Mouse (Mus musculus) testis, adult 2 months (tissue): ENCODE results near the gene Mfsd6. TPM values are rescaled to one million over a fixed set of nuclear protein-coding genes. Genes with fewer than 3 reads are reported as not detected.

Source experiments
- H3K27ac ChIP-seq: fragments of 200-500 bp; 2 replicates; pipeline ENCODE4 v1.5.1; 2012; ENCODE audit warnings: low read depth, low read length; ENCODE audit not compliant: control insufficient read depth, insufficient read depth
- H3K27me3 ChIP-seq: fragments of 200-500 bp; 2 replicates; pipeline ENCODE4 v1.6.1; 2012; ENCODE audit warnings: mild to moderate bottlenecking, low read length, moderate library complexity; ENCODE audit not compliant: control insufficient read depth, insufficient read depth
- H3K36me3 ChIP-seq: fragments of 200-500 bp; 2 replicates; pipeline ENCODE4 v1.6.1; 2012; ENCODE audit warnings: mild to moderate bottlenecking, low read length; ENCODE audit not compliant: control insufficient read depth, insufficient read depth
- H3K4me1 ChIP-seq: fragments of 200-500 bp; 2 replicates; pipeline ENCODE4 v1.6.1; 2012; ENCODE audit warnings: low read length; ENCODE audit not compliant: control insufficient read depth, insufficient read depth
- H3K4me3 ChIP-seq: fragments of 200-500 bp; 2 replicates; pipeline ENCODE4 v1.5.1; 2012; ENCODE audit warnings: low read depth, mild to moderate bottlenecking, low read length, moderate library complexity, mixed read lengths; ENCODE audit not compliant: control insufficient read depth
- CTCF ChIP-seq: fragments of 200-500 bp; IDR thresholded peaks from 2 replicates; pipeline ENCODE4 v1.5.1; 2012; ENCODE audit warnings: low read depth, mild to moderate bottlenecking, inconsistent platforms, low read length, moderate library complexity; ENCODE audit not compliant: control insufficient read depth, insufficient read depth, insufficient replicate concordance
- POLR2A ChIP-seq: fragments of 200-500 bp; IDR thresholded peaks from 2 replicates; pipeline ENCODE4 v1.6.1; 2012; ENCODE audit warnings: low read depth, mild to moderate bottlenecking, inconsistent platforms, low read length, moderate library complexity; ENCODE audit not compliant: control insufficient read depth
- polyA plus RNA-seq: library from polyadenylated mRNA; depleted of rRNA; stranded (reverse); fragments of >200 nt; gene quantifications from 2 replicates; pipeline ENCODE4 v1.2.3, GENCODE M21; 2012

The Mfsd6 gene
- polyA plus RNA-seq, 1 experiment: 3.6 TPM

GRCm38 (mm10) chr1:52635932-52636331, 91.3 kb downstream of the Mfsd6 start:
- TF ChIP-seq CTCF: no peak
- no peak for TF ChIP-seq POLR2A
- no peaks in the 10 kb centered on the region for H3K36me3 ChIP-seq

GRCm38 (mm10) chr1:52634251-52634650, 93.0 kb downstream of the Mfsd6 start:
- no peak for TF ChIP-seq CTCF
- no peak for TF ChIP-seq POLR2A
- H3K4me3 ChIP-seq: no peak overlapping the region
- no peaks in the 10 kb centered on the region for H3K36me3 ChIP-seq
- H3K27me3 ChIP-seq: no peaks in the 10 kb centered on the region
- H3K4me1 ChIP-seq: no peaks in the 10 kb centered on the region; the same call in 1 of the 2 replicates
- no peak overlapping the region for H3K27ac ChIP-seq

More at GRCm38 (mm10) chr1:52635932-52636331, 91.3 kb downstream of the Mfsd6 start:
- Histone ChIP-seq H3K4me1 (no peaks in the 10 kb centered on the region), H3K27ac (no peak overlapping the region), H3K4me3 (no peak overlapping the region), H3K27me3 (no peaks in the 10 kb centered on the region)

DNA sequence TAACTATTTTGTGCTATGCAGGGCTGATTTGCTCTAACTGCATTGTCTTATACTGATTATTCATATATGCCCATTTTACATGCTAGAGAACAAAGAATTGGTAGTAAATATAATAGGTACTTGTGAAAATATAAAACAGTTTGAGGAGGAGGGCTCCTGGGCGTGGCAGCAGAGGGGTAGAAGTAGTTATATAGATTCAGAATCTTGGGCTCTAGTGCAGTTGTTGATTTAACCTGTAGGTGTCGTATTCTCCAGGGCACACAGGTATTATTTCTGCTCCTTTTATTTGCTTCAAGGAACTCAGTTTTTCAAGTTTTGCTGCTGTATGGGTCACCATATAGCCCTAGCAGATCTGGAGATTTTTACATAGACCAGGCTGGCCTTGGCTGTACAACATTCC, 95.7 kb downstream of the Mfsd6 start:
- H3K36me3 ChIP-seq: no peaks in the 10 kb centered on the region
- no peaks in the 10 kb centered on the region; the same call in 1 of the 2 replicates for H3K4me1 ChIP-seq
- H3K27me3 ChIP-seq: no peaks in the 10 kb centered on the region
- H3K4me3 ChIP-seq: no peak overlapping the region
- H3K27ac ChIP-seq: no peak overlapping the region
- no peak for TF ChIP-seq POLR2A
- TF ChIP-seq CTCF: no peak

DNA sequence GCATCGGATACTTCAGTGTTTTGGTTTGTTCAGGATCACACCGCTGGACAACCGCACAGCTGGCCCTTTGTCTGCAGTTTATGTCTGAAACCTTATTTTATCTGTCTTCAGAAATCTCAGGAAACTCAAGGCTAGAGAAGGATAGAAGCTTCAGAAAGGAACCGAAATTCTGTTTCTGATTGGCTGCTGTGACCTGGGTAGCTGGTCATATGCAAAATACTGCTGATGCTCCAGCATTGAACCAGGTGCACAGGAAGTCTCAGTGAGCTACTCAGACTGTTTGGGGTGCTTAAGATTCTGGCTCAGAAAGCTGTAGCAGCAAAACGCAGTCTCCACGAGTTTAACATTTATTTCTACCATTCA, 96.3 kb downstream of the Mfsd6 start:
- H3K4me3 ChIP-seq: peak overlapping the region; percentile 95
- H3K4me1 ChIP-seq: no peaks in the 10 kb centered on the region; the same call in 1 of the 2 replicates
- no peaks in the 10 kb centered on the region for H3K36me3 ChIP-seq
- TF ChIP-seq CTCF: no peak
- TF ChIP-seq POLR2A: no peak
- H3K27me3 ChIP-seq: no peaks in the 10 kb centered on the region
- H3K27ac ChIP-seq: peak overlapping the region; percentile 61; the same call in 1 of the 2 replicates

DNA sequence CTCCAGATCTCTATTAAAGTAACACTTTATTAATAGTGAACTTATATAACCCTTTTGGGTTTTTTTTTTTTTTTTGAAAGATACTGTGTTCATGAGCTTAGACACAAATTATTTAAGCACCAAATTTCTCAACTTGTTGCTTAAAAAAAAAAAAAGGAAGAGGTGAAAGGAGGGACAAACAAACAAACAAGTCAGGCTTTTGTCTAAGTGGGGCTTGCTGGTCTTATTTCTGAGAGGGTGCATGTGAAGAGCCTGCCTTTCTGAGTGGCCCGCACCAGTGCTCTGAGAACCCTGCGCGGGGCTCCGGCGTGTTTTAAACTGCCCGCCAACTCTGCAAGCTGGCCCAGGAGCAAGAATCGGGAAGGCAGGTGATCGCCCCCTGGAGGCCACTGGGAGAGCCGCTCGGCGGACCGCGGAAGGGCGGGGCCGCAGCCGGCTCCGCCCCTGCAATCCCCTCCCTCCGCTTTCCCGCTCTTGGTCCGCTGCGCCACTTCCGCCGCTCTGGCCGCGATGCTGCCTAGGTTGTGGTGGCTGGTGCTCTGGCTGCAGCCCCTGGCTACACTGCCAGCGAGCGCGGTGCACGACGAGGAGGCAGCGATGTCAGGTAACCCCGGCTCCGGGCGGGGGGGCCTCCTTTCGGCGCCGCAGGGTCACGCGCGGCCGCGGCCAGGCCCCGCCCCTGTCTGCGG, 96.9 kb downstream of the Mfsd6 start, which contains the start of gene Nemp2:
TSS of gene Nemp2 (plus strand) at position 456 of the 689 bp plus-strand sequence.
- TF ChIP-seq CTCF: peak; percentile 72
- TF ChIP-seq POLR2A: no peak
- Histone ChIP-seq H3K27me3 (no peaks in the 10 kb centered on the region), H3K36me3 (no peaks in the 10 kb centered on the region), H3K27ac (peak within 1 kb of the TSS; percentile 61; the same call in 1 of the 2 replicates), H3K4me1 (no peaks in the 10 kb centered on the region; the same call in 1 of the 2 replicates), H3K4me3 (peak within 1 kb of the TSS; percentile 95)

GRCm38 (mm10) chr1:52620442-52620841, 106.8 kb downstream of the Mfsd6 start:
- no peaks in the 10 kb centered on the region for H3K36me3 ChIP-seq
- H3K4me1 ChIP-seq: no peaks in the 10 kb centered on the region
- no peak overlapping the region for H3K4me3 ChIP-seq
- H3K27ac ChIP-seq: no peak overlapping the region
- TF ChIP-seq POLR2A (no peak), CTCF (no peak)
- no peaks in the 10 kb centered on the region for H3K27me3 ChIP-seq

GRCm38 (mm10) chr1:52618217-52618616, 109.0 kb downstream of the Mfsd6 start:
- Histone ChIP-seq H3K4me1 (no peaks in the 10 kb centered on the region), H3K27me3 (no peaks in the 10 kb centered on the region), H3K4me3 (no peak overlapping the region), H3K27ac (no peak overlapping the region), H3K36me3 (no peaks in the 10 kb centered on the region)
- TF ChIP-seq POLR2A (no peak), CTCF (no peak)
